Mouse (Mus musculus) stomach, embryonic 15.5 days (tissue): ENCODE data around the gene Nvl. TPM values are rescaled to one million over a fixed set of nuclear protein-coding genes. Genes with fewer than 3 reads are reported as not detected.

Experiments used
- ATAC-seq: fragments of 200-750 bp; cut with Nextera tagmentation; 2 replicates; pipeline ENCODE4 v1.8.0; 2017; ENCODE audit warnings: low read depth, moderate number of reproducible peaks, moderate TSS enrichment; ENCODE audit not compliant: insufficient read depth, low FRiP score
- H3K27ac ChIP-seq: fragments of 300-500 bp; sonication (generic); 2 replicates; pipeline ENCODE4 v1.5.1; 2015; ENCODE audit warnings: mild to moderate bottlenecking, inconsistent platforms
- H3K27me3 ChIP-seq: fragments of 300-500 bp; sonication (generic); replicated peaks from 2 replicates; pipeline ENCODE4 v1.6.1; 2015; ENCODE audit warnings: inconsistent platforms
- H3K36me3 ChIP-seq: fragments of 300-500 bp; sonication (generic); 2 replicates; pipeline ENCODE4 v1.6.1; 2015; ENCODE audit warnings: inconsistent platforms
- H3K4me1 ChIP-seq: fragments of 300-500 bp; sonication (generic); 2 replicates; pipeline ENCODE4 v1.6.1; 2015; ENCODE audit warnings: inconsistent platforms
- H3K4me2 ChIP-seq: fragments of 300-500 bp; sonication (generic); 2 replicates; pipeline ENCODE4 v1.6.1; 2015; ENCODE audit warnings: mild to moderate bottlenecking, inconsistent platforms
- H3K4me3 ChIP-seq: fragments of 300-500 bp; sonication (generic); replicated peaks from 2 replicates; pipeline ENCODE4 v1.5.1; 2015; ENCODE audit warnings: inconsistent platforms
- H3K9ac ChIP-seq: fragments of 300-500 bp; sonication (generic); 2 replicates; pipeline ENCODE4 v1.6.1; 2015; ENCODE audit warnings: inconsistent platforms
- H3K9me3 ChIP-seq: fragments of 300-500 bp; sonication (generic); 2 replicates; pipeline ENCODE4 v1.6.1; 2016; ENCODE audit warnings: inconsistent platforms
- WGBS: fragments of 180-500 bp; shearing (Covaris S2); methylation state at CpG from one replicate; pipeline ENCODE4 v1.1.7; 2015; 5-methylcytosine and 5-hydroxymethylcytosine counted together
- polyA plus RNA-seq: library from polyadenylated mRNA; unstranded; fragments of >200 nt; fragmentation: Nextera tagmentation; extraction: Ambion mirVana; gene quantifications from 2 replicates; pipeline ENCODE4 v1.2.1, GENCODE M21; 2015

The Nvl gene
- polyA plus RNA-seq, 1 experiment from 2014 or later = 27.9 TPM

- 57% methylated on average over 6 of the region's 6 CpGs for WGBS
- no peak overlapping the region for H3K9ac ChIP-seq
- no peaks in the 10 kb centered on the region for H3K27me3 ChIP-seq
- no peak for ATAC-seq
- H3K4me1 ChIP-seq = no peaks in the 10 kb centered on the region
- H3K36me3 ChIP-seq = no peaks in the 10 kb centered on the region
- H3K27ac ChIP-seq = no peak overlapping the region
- no peaks in the 10 kb centered on the region for H3K9me3 ChIP-seq
- no peak overlapping the region for H3K4me3 ChIP-seq
- H3K4me2 ChIP-seq = no peak overlapping the region
These were observed 79.4 kb downstream of the Nvl start for GRCm38 (mm10) chr1:181064648-181065047.

GRCm38 (mm10) chr1:181063991-181064390 lies 80.0 kb downstream of the Nvl start:
- 64% methylated on average over 2 of the region's 2 CpGs for WGBS
- Histone ChIP-seq H3K9ac (no peak overlapping the region), H3K4me3 (no peak overlapping the region), H3K27me3 (no peaks in the 10 kb centered on the region), H3K27ac (no peak overlapping the region), H3K4me1 (no peaks in the 10 kb centered on the region), H3K9me3 (no peaks in the 10 kb centered on the region), H3K36me3 (no peaks in the 10 kb centered on the region), H3K4me2 (no peak overlapping the region)
- no peak for ATAC-seq

- no peak for ATAC-seq
- no peak overlapping the region for H3K27ac ChIP-seq
- H3K4me2 ChIP-seq = no peak overlapping the region
- H3K4me1 ChIP-seq = no peaks in the 10 kb centered on the region
- H3K9me3 ChIP-seq = no peaks in the 10 kb centered on the region
- H3K36me3 ChIP-seq = no peaks in the 10 kb centered on the region
- H3K4me3 ChIP-seq = no peak overlapping the region
- H3K9ac ChIP-seq = no peak overlapping the region
- no peaks in the 10 kb centered on the region for H3K27me3 ChIP-seq
- WGBS = 78% methylated on average over 3 of the region's 3 CpGs
These were observed 82.1 kb downstream of the Nvl start for GRCm38 (mm10) chr1:181061784-181062485.

DNA sequence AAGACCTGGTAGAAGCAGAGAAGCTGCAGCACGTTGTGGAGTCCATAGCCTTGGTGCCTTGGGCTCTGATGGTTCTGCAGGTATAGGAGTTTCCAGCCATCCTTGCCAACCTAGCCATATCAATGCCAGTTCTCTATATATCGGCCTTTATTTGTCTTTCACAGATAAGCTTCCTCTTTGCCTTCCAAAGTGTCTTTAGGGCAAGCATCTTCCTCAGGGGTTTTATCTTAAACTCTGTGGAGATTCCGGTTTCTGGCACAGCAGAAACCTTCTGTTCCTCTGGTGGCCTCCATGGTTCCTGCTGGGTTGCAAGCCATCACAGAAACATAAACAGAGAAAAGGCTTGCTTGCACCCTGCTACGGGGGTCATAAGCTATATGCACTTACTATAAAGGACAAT lies 91.1 kb downstream of the Nvl start:
- ATAC-seq = no peak
- H3K9ac ChIP-seq = no peak overlapping the region
- no peaks in the 10 kb centered on the region for H3K27me3 ChIP-seq
- H3K4me1 ChIP-seq = no peaks in the 10 kb centered on the region
- no peaks in the 10 kb centered on the region for H3K36me3 ChIP-seq
- H3K9me3 ChIP-seq = no peaks in the 10 kb centered on the region
- H3K4me2 ChIP-seq = no peak overlapping the region
- H3K27ac ChIP-seq = no peak overlapping the region
- 70% methylated on average over 4 of the region's 4 CpGs for WGBS
- no peak overlapping the region for H3K4me3 ChIP-seq

DNA sequence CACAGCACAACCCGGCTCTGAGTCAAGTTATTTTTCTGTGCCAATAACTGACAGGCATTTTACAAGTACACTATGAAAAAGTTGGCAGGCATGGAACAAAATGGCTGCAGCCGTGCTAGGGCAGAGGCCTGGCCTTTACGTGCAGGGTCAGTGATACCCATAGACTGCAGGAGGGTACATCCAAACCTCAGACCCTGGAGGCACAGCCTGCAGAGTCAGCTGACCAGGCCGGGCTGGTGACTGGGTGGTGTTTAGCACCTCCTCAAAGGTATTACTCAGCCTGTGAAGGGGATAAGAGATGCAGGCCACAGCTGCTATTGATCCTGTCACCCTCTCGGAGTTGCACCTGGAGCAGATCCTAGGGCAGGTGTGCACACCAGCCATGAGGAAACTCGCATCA lies 93.1 kb downstream of the Nvl start, which contains the start of gene 9130409I23Rik:
Gene 9130409I23Rik (plus strand): TSS at position 301 of the 400 bp plus-strand sequence.
- Histone ChIP-seq H3K9me3 (no peaks in the 10 kb centered on the region), H3K9ac (no peak within 1 kb of the TSS), H3K4me1 (no peaks in the 10 kb centered on the region), H3K27me3 (no peaks in the 10 kb centered on the region), H3K4me3 (no peak within 1 kb of the TSS), H3K36me3 (no peaks in the 10 kb centered on the region), H3K4me2 (no peak within 1 kb of the TSS), H3K27ac (no peak within 1 kb of the TSS)
- 79% methylated on average over 6 of the region's 6 CpGs for WGBS
- no peak for ATAC-seq

GRCm38 (mm10) chr1:181049328-181049842 lies 94.6 kb downstream of the Nvl start:
- no peak for ATAC-seq
- no peaks in the 10 kb centered on the region for H3K4me1 ChIP-seq
- H3K4me2 ChIP-seq = no peak overlapping the region

GRCm38 (mm10) chr1:181047520-181047919 lies 96.5 kb downstream of the Nvl start:
- 41% methylated on average over 1 of the region's 1 CpGs for WGBS
- Histone ChIP-seq H3K27me3 (no peaks in the 10 kb centered on the region), H3K4me2 (no peak overlapping the region), H3K9ac (no peak overlapping the region), H3K4me3 (no peak overlapping the region), H3K4me1 (no peaks in the 10 kb centered on the region), H3K9me3 (no peaks in the 10 kb centered on the region), H3K36me3 (no peaks in the 10 kb centered on the region), H3K27ac (no peak overlapping the region)
- no peak for ATAC-seq

More at GRCm38 (mm10) chr1:181049328-181049842, 94.6 kb downstream of the Nvl start:
- no peaks in the 10 kb centered on the region for H3K27me3 ChIP-seq
- H3K9ac ChIP-seq = no peak overlapping the region
- no peaks in the 10 kb centered on the region for H3K36me3 ChIP-seq
- no peak overlapping the region for H3K4me3 ChIP-seq
- no peak overlapping the region for H3K27ac ChIP-seq
- no peaks in the 10 kb centered on the region for H3K9me3 ChIP-seq

GRCm38 (mm10) chr1:181039652-181040051 lies 104.4 kb downstream of the Nvl start:
- WGBS = 6% methylated on average over 4 of the region's 4 CpGs
- no peak overlapping the region for H3K4me3 ChIP-seq

GRCm38 (mm10) chr1:181037623-181038022 lies 106.4 kb downstream of the Nvl start:
- H3K4me3 ChIP-seq = no peak overlapping the region
- H3K4me1 ChIP-seq = no peaks in the 10 kb centered on the region
- H3K36me3 ChIP-seq = no peaks in the 10 kb centered on the region
- no peaks in the 10 kb centered on the region for H3K27me3 ChIP-seq
- WGBS = 68% methylated on average over 4 of the region's 4 CpGs
- no peak for ATAC-seq
- H3K9ac ChIP-seq = no peak overlapping the region
- H3K9me3 ChIP-seq = no peaks in the 10 kb centered on the region
- H3K27ac ChIP-seq = no peak overlapping the region
- H3K4me2 ChIP-seq = no peak overlapping the region

More at GRCm38 (mm10) chr1:181039652-181040051, 104.4 kb downstream of the Nvl start:
- Histone ChIP-seq H3K4me1 (no peaks in the 10 kb centered on the region), H3K27me3 (no peaks in the 10 kb centered on the region), H3K9ac (no peak overlapping the region), H3K27ac (no peak overlapping the region), H3K9me3 (no peaks in the 10 kb centered on the region), H3K36me3 (no peaks in the 10 kb centered on the region), H3K4me2 (no peak overlapping the region)
- ATAC-seq = no peak

Other genes starting within 250 kb of the Nvl start
- gene Pycr2, start 239.9 kb downstream of the Nvl start, polyA plus RNA-seq = 101 and 109 TPM in 2 replicates
- gene Lefty1, start 209.2 kb downstream of the Nvl start, polyA plus RNA-seq = 3.2 and 3.7 TPM in 2 replicates
- 20.9 and 23.0 TPM in 2 replicates for gene Tmem63a, start 201.9 kb downstream of the Nvl start, polyA plus RNA-seq
- 9.5 and 10.5 TPM in 2 replicates for gene Ephx1, start 123.3 kb downstream of the Nvl start, polyA plus RNA-seq
- not detected in 2 replicates for gene 9130409I23Rik, start 93.0 kb downstream of the Nvl start, polyA plus RNA-seq
- gene Cnih4, start 489 bp upstream of the Nvl start, polyA plus RNA-seq = 120 and 125 TPM in 2 replicates
- gene Wdr26, start 67.8 kb upstream of the Nvl start, polyA plus RNA-seq = 32.6 and 33.3 TPM in 2 replicates
- 0.35 and 0.52 TPM in 2 replicates for gene Cnih3, start 208.4 kb upstream of the Nvl start, polyA plus RNA-seq